Mouse (Mus musculus) layer of hippocampus, postnatal 10 days (tissue): ENCODE results near the gene Pnpla6. TPM values are rescaled to one million over a fixed set of nuclear protein-coding genes. Genes with fewer than 3 reads are reported as not detected.

Source experiments
- DNase-seq, 2 experiments: peaks; one replicate each; pipeline ENCODE4 v3.0.0; 2021; ENCODE audit warnings: low spot score in 2 of 2
- total RNA-seq, 2 experiments: library from RNA; stranded (reverse); gene quantifications; 2 replicates each; pipeline ENCODE4 v1.2.3; 2021

Pnpla6 gene
- total RNA-seq, 2 experiments from 2014 or later: 67.7 to 76.2 TPM

DNA sequence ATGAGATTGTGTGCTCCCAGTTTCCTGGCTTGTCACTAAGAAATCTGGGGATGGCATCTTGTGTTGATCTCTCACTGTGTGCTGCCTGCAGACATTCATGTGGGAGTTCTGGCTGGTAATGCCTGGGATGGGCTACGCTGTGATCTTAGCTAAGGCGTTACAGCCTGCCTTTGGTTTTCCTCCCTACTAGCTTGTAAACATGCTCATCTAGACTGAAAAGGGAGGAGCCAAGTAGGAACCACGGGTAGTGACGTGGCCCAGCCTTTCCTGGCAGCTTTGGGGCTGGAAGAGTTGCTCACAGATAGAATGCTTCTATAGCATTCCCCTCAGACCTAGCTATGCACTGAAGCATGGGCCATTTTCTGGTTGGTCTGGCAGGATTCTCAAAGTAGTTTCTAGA is 13.0 kb upstream of the Pnpla6 start:
- no peak for DNase-seq

DNA sequence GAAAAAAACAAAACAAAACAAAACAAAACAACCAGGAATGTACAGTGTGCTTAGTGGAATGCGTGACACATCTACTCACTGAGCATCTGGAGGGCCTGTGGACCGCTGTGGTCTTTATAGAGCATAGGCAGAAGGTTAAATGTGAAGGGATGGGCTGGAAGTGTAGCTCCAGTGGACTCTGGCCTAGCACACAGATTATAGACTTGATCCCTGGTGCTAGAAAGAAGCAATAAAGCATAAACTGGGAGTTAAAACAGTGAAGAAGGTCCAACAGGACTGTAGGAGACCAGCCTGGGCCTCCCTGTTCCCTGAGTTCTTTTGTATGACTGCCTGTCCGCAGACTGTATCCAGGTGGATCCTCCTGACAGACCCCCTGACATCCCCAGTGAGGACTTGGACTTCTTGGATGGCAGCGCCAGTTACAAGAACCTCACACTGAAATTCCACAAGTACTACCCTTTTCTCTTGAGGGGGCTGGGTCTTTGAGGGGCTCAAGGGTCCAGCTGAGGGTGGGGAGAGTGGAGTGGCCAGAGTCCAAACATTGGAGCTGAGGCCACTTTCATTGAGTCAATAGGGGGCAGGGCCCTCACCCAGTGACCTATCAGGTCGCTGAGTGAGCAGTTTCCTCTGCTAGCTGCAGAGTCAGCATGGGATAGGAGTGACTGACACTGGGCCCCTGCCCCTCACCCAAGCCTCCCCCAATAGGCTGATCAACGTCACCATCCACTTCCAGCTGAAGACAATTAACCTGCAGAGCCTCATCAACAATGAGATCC is 7.0 kb upstream of the Pnpla6 start:
- no peak for DNase-seq

DNA sequence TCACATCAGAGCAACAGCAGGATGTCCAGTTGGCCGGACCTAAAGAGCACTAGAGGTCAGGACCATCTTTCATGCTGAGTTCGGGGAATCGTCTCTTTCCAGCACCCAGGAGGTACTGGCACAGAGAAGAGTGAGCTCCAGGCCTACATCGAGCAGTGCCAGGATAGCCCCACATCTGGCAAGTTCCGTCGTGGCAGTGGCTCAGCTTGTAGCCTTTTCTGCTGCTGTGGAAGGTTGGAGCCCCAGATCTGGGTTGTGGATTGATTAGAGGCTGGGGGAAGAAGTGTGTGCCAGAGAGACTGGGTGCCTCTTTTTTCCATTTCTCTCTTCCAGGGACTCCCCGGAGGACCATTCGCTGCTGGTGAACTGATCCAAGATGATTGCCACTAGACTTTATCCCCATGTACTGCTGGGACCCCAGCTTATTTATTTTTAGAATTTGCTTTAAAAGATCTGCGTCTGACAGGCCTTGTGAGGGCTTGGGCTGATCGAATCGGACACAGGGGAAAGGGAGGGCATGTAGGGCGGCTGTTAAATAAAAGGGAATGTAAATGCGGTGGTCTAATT is 420 bp upstream of the Pnpla6 start:
- no peak for DNase-seq

DNA sequence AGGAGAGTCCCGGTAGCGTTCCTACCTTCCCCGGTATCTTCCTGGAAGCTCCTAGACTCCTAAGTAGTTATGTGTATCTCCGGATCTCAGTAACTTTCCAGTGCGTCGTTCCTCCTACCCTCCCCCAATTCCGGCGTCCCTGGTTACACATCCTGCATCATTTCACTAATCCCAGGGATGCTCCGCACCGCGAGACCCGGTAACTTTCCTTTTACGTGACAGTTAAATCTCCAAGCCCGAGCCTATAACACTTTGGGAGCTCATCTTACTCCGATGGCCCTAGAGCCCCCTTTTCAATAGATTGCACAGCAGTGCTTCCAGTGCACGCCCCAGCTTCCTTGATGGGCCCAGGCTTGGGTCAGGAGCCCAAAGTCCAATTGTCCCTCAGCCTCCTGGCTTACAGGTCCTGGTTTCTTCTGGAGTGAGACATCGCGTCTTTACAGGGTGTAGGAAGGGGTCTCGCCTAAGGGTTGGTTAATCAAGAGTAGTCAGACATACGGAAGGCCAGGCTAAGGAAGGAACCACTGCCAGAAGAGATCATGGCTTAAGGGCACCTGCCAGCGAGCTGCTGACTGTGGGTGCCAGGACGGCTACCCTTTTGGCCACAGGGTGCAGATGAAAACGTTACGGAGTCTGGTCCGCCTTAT is 710 bp downstream of the Pnpla6 start:
- DNase-seq: peak; percentile 44 to 56

DNA sequence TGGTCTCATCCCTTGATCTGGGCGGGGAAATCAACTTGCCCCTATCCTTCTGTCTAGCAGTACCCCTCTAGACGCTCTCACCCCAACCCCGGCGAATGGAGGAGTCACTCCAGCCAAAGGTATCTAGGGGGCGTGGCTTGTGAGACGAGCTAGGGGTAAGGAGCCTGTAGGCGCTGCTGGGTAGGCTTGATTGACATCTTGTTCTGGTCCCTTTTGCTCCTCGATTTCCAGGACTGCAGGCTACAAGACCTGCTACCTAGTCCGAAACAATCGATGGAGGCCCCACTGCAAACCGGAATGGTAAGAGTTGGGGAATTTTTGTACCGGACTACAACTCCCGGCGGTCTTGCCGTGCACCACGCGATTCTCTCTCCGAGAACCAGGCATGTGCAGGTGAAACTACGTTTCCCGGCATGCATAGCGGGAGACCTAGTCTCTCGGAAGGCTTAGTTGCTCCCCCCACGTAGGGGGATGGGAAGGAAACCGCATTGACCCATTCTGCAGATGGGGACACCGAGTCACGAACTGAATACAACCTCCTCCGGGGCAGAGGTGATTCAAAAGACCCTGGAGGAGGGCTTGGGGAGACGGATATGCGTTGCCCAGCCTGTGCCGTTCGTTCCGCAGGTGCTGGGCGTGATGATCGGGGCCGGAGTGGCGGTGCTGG is 1.4 kb downstream of the Pnpla6 start:
- peak; percentile 92 to 95 for DNase-seq

DNA sequence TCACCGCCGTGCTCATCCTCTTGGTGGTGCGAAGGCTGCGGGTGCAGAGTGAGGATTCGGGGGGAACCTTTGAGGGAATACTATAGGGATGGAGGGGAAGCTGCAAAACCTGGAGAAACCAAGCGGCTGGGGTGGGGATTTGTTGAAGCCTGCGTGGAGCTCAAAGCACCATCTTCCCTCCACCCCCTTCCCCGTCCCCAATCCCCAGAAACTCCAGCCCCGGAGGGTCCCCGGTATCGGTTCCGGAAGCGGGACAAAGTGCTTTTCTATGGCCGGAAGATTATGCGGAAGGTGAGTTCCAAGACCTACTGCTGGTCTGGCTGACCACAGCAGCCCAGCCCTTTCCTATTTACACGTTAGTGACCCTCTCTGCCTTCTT is 1.9 kb downstream of the Pnpla6 start:
- no peak for DNase-seq

DNA sequence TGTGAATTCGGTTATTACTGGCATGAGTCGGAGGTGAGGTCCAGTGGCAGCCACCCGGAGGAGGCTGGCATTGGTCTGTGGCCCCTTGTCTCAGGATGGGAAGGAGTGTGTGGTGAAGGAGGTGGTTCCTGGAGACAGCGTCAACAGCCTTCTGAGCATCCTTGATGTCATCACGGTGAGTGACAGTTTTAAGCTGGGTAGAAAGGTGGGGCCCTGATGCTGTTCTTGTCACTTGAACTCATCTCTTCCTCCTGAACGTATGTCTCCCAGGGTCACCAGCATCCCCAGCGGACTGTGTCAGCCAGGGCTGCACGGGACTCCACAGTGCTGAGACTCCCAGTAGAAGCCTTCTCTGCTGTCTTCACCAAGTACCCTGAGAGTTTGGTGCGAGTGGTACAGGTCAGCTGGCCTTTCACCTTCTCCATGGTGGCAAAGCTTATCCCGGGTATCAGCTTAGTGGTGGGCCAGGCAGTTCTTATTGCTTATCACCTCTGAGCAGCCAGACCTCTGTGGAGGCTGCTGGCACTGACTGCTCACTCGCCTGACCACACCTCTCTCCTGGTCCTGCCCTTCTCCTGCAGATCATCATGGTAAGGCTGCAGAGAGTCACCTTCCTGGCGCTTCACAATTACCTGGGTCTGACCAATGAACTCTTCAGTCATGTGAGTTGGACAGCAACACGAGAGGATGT is 7.0 kb downstream of the Pnpla6 start:
- DNase-seq: no peak

DNA sequence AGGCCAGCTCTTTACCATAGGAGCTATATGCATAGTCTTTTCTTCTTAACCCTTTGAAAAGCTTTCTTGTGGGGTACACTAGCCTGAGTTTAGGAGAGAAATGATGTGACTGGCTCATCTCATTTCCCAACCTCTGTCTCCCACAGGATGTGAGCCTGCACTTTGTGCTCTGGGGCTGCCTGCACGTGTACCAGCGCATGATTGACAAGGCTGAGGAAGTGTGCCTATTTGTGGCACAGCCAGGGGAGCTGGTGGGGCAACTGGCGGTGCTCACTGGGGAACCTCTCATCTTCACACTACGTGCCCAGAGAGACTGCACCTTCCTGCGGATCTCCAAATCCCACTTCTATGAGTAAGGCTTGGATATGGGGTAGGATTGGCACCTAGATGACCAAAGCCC is 15.6 kb downstream of the Pnpla6 start:
- no peak for DNase-seq

DNA sequence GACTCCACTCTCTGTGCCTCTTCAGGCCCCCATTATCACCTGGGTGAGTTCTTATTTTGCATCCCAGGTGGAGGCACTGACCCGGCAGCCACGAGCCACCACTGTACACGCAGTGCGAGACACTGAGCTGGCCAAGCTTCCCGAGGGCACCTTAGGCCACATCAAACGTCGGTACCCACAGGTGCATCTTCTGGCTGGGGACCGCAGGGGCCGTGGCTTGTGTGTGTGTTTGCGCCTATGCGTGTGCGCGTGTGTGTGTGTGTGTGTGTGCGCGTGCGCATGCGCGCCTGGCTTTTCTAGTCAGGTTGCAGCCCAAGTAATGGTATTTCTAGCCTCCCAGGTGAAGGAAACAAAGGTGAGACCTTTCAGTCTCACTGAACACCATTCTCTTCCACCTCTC is 16.8 kb downstream of the Pnpla6 start:
- no peak for DNase-seq

DNA sequence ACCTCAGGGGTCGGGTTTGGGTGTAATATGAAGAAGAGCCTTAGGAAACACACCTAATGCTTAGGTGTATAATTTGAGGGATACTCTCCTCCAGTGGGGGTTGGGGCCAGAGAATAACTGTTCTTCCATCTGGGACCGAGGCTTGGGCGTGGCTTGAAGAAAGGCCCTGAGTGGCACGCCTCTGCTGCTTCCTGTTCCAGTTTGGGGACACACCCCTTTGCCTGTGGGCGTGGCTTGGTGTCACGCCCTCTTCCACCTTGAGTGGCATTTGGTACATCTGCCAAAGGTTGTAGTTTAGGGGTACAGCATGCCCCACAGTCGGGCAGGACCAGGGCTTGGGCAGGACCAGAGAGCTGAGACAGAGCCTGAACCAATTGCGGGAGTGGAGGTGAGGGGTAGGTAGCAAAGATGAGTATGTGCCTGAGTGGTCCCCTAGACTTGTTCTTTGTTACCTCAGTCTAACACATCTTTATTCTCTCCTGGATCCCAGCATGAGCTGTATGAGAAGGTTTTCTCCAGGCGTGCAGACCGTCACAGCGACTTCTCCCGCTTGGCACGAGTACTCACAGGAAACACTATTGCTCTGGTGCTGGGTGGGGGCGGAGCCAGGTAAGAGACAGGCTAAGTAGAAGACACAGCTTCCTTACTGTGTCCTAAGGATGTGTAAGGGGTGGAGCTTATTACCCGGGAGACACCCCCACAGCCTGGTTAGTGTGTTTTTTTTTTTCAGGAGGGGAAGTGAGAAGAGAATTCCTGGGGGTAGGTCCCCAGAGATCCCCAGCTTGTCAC is 21.1 kb downstream of the Pnpla6 start:
- no peak for DNase-seq

DNA sequence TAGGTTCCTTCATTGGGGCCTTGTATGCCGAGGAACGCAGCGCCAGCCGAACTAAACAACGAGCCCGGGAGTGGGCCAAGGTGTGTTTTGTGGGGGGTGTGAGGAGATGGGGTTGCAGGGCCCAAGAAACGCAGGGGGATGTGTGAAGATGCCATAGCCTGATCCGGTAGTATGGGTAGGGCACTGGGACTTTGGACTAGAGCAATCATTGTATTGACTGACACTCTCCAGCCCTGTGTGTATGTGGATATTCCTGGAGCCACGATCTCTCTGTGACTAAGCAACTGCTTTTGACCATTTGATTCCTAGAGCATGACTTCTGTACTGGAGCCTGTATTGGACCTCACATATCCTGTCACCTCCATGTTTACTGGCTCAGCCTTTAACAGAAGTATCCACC is 21.8 kb downstream of the Pnpla6 start:
- DNase-seq: no peak

DNA sequence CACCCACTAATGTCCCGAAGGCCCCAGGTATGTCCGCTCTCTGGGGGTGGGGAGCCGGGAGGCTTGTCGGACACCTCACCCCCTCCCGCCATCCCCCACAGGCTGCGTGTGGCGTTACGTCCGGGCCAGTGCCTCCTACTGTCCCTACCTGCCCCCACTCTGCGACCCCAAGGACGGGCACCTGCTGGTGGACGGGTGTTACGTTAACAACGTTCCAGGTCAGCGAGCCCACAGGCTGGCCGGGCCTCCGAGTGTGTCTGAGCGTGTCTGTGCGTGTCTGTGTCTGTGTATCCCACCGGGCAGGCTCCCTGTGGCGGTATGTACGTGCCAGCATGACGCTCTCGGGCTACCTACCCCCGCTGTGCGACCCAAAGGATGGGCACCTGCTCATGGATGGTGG is 22.5 kb downstream of the Pnpla6 start:
- no peak for DNase-seq

DNA sequence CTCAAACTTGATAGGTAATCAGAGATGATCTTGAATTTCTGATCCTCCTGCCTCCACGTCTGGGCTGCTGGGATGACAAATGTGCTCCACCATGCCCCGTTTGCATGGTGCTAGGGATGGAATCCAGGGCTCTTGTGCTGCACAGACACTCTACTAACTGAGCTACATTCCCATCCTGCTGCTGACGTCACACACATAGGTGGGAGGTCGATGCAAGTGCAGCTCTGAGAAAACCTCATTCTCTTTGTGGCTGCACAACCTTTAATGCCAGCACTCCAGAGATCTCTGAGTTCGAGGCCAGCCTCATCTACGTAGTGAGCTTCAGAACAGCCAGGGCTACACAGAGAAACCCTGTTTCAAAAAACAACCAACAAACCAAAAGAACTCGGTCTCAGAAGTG is 24.0 kb downstream of the Pnpla6 start:
- DNase-seq: no peak

DNA sequence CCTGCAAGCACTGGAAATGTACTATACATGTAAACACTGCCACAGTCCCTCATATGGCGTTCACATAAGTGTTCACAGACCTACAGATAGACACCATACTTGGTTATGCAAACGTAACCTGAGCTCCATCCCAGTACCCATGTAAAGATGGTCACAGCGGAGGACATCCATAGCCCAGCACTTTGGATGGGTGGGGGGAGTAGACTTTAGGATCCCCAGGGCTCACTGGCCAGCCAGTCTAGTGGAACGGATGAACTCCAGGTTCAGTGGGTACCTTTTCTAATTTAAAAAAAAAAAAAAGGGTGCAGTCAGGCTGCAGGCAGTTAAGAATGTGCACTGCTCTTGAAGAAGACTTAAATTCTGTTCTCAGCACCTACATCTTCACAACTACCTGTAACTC is 24.9 kb downstream of the Pnpla6 start:
- no peak for DNase-seq

DNA sequence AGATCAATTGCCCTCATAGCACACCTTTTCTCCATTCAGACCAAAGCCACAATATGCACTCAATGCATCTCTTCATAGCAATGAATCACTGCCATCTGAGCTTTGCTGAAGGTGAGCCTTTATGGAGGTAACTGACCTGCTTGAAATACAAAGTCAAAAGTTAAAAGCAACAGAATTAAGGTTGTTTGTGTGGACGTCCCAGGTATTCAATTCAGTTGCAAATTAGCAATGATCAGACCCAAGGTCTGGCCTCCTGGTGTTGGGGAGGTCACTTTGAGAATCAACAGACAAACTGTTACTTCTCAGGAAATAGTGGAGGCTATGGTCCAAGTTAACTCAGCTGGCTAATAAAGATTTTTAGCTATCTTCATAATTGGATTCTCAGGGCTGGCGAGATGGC is 31.3 kb downstream of the Pnpla6 start:
- DNase-seq: no peak

DNA sequence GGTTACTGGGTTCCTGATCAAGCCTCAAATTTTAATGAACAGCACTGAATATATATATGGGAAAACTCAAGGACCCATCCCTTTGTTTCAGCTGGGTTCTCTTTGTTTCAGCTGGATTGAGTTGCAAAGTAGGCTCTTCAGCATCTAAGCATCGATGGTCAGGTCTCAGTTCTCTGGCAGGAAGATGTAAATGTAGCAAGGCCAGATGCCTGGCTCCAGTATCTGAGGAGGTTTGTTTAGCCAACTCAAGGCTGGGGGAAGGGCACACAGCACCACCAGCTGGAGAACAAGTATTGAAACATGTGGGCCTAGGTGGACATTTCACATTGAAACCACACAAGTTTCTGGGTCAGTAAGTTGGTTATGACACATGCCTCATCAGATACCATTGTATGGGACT is 37.1 kb downstream of the Pnpla6 start:
- DNase-seq: no peak

DNA sequence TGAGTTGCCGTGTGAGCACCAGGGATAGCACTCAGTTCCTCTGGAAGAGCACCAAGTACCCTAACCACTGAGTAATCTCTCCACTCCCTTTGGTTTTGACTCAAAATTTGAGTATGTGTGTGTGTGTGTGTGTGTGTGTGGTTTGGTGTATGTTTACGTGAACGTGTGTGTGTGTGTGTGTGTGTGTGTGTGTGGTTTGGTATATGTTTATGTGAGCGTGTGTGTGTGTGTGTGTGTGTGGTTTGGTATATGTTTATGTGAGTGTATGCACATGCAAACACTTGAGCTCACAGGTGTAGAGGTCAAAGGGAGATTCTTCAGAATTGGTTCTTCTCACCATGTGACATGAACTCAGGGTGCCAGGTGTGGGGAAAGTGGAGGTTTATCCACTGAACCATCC is 40.9 kb downstream of the Pnpla6 start:
- no peak for DNase-seq

DNA sequence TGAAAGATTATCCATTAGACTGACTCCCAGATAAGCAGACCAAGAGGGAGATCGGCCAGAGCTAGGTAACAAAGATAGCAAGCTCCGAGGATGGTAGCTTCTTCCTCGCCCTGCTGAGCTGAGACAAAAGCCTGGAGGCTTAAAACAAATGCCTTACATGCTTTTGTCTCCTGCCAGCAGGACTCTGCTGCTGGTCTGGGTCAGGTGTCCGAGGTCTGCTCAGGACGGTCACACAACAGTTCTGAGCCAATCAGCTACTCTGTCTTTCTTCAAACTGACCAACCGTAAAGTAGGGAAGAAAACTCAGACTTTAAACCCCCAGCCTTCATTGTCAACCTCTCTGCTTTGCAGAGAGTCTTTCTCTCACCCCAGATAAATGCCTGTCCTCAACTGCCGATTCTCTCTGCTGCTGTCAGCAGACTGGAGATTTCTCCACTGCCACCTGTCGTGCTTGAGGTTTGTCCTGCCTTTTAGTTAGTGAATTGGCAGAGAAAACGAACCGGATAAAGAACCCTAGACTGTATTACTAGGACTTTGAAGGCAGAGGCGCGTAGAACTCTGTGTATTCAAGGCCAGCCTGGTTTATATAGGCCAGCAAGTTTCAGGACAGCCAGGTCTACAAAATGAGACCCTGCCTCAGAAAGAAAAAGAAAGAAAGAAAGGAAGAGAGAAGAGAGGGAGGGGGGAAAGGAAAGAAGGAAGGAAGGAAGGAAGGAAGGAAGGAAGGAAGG is 52.6 kb downstream of the Pnpla6 start, which contains the start of gene C330021F23Rik:
Gene C330021F23Rik (plus strand): TSS at position 350 of the 731 bp plus-strand sequence.
- DNase-seq: no peak

DNA sequence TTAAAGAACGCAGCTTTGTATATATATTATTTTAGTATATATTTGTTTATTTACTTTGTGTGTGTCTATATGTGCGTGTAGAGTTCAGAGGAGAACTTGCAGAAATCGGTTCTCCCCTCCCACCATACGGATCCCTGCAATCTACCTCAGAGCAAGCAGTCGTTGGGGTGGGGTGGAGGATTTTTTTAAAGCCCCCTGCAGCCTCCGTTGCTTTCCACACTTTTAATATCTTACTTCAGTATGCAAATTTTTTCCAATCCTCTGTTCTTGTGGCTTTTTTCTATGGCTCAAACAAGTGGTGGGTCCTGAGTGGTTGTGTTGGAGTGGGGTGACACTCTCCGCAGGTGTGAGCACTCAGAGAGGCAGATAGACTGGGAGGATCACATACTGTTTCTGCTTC is 53.2 kb downstream of the Pnpla6 start:
- DNase-seq: no peak

DNA sequence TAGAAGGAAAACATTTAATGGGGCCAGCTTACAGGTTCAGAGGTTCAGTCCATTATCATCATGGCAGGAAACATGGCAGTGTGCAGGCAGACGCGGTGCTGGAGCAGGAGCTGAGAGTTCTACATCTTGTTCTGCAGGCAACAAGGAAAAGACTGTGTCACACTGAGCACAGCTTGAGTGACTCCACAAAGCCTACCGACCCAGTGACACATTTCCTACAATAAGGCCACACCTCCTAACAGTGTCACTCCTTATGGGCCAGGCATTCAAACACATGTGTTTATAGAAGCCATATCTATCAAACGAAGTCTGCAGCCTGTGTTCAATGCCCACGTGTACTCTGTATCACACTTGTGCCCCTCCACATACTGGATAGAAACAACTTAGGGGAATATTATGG is 54.6 kb downstream of the Pnpla6 start:
- no peak for DNase-seq
